Mouse (Mus musculus) layer of hippocampus, adult 8-10 months (tissue): ENCODE results near the gene Acpp. TPM values are rescaled to one million over a fixed set of nuclear protein-coding genes. Genes with fewer than 3 reads are reported as not detected.

Experiments used
- DNase-seq, 2 experiments: peaks; one replicate each; pipeline ENCODE4 v3.0.0; 2022; ENCODE audit warnings: low spot score in 2 of 2
- total RNA-seq, 4 experiments: library from RNA; stranded (reverse); gene quantifications; 2 replicates each; pipeline ENCODE4 v1.2.4; 2022

Acpp gene
- total RNA-seq, 4 experiments from 2014 or later, result 0.11 to 0.25 (median 0.20) TPM; not detected in 1

DNA sequence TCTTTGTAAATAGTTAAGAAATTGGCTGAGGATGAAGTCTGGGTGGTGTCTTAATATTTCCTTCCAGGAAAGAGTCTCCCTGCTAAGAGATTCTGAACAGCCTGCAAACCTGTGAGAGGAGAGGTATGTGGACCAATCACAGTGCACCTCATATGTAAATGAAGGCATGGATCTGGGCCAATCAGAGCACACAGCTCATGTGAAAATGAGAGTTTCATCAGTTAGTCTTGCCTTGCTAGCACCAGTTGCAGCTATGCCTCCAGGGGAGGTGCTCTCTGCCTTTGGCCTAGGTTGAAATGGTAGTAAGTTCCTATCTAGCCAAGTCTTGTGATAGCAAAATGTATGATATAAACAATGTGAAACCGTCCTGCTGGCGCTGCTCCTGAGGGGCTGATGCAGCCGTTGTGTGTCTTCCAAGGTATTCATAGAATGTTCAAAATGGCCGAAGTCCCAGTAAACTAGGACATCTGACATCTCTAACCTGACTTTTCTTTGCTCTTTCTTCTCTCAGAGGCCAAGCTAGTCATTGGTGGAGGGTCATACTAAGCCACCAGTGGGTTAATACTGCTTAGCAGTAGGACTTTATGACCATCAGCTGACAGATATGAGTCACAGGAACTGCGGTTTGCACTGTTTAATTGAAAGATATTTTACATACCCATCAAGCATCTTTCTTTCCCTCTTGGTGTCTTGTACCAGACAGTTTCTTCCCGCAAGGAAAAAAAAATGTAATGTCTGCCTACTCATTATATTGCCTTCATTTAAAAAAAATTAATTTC is 32.0 kb downstream of the Acpp start:
- no peak for DNase-seq

- DNase-seq, result no peak
Measured at GRCm38 (mm10) chr9:104304800-104305199, 32.7 kb downstream of the Acpp start.

- no peak for DNase-seq
Measured at GRCm38 (mm10) chr9:104304376-104304775, 33.2 kb downstream of the Acpp start.

- DNase-seq, result no peak
Measured at GRCm38 (mm10) chr9:104300569-104300968, 37.0 kb downstream of the Acpp start.

GRCm38 (mm10) chr9:104297041-104297440 is 40.5 kb downstream of the Acpp start:
- DNase-seq, result no peak

DNA sequence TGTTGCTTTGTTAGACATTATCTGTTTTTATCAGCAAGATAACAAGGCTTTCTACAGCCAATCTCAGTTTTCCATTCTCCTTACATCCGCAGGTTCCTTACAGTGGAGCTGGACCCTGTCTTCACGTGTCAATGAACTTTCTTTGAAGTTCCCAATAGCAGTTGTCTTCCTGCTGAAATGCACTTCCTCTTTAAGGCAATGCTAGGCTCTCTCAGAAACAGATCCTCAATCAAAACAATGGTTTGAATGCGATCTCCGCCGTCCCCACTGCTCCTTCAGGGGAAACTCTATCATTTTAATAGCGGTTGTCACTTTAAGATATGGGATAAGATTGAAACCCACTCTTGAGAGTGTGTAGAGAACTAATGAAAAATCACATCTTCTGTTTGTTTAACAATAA is 52.6 kb downstream of the Acpp start:
- DNase-seq, result no peak

DNA sequence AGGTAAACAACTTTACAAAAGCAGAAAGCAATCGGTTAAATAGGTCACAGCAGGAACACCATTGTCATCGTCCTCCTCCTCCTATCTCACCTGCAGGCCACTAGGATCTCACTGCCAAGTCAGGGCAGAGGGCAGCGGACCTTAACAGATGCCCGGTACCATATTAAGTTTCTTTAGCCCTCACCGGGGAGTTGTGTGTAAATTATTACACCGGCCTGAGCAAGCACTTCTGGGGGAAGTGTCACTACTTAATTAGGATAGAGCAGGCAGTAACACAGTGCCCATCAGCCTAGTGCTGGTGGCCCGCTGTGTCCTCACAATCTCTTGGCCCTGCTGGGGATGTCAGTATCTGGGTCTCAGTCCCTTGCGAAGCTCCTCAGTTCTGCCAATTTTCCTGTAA is 55.0 kb downstream of the Acpp start:
- no peak for DNase-seq

DNA sequence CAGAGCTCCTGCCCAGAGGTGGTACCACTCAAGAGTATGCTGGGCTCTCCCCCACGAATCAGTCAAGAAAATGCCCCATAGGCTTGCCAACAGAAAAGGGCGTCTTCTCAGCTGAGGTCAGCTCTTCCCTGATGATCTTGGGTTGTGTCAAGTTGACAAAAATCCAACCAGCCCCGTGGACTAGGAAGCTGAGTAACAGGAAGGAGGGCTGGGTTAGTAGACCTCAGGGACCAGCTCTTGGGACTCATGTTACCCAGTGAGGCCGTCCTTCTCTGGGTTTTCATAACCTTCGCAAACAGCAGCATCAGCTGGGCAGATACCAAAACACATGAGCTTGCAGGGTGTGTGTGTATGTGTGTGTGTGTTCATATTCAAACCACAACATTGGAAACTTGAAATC is 55.8 kb downstream of the Acpp start:
- DNase-seq, result no peak

GRCm38 (mm10) chr9:104280725-104281495 is 56.6 kb downstream of the Acpp start:
- DNase-seq, result no peak

DNA sequence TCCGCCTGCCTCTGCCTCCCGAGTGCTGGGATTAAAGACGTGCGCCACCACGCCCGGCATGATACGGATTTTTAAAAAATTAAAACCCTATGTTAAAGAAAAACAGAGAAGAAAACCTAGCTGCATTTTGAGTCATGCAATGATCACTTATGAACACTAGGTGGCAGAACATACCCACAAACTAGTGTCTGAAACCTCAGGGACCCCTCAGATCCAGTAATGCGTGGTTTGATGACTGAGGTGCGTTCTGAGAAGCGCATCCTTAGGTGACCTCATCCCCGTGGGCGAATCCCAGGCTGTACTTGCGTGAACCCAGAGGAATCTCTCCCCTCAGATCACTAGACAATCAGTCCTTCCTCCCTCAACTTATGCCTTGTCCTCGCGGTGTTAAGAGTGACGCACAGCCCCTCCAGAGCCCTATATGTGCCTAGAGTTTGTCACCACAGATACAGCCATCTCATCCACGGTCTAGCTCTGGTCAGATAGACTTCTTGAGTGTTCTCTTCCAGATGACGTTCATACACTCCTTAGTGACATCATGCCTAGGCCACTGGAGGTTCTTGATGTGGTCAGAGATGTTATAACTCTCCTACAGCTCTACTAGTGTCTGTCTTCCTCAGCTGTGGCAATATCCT is 59.9 kb downstream of the Acpp start:
- DNase-seq, result peak in 1 of 2 experiments; percentile 30

- no peak for DNase-seq
Measured at GRCm38 (mm10) chr9:104275084-104275785, 62.3 kb downstream of the Acpp start.

DNA sequence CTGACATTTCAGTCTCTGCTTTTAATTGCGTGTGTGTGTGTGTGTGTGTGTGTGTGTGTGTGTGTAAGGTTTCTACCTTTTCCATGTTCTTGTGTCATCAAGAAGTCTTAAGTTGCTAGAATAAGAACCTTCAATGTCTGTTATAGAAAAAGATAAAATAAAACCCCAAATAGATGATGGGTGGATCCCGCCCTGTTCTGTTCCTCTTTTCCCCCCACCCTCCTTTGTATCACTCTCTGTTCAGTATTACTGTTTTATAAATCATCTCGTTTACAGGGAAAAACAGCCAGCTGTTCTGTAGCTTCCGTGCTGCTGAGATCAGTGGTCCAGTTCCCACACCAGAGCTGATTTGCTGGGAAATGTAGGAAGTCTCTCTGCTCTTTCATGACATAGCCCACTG is 65.5 kb downstream of the Acpp start:
- no peak for DNase-seq

- no peak for DNase-seq
Measured at GRCm38 (mm10) chr9:104271642-104272041, 65.9 kb downstream of the Acpp start.

- DNase-seq, result no peak
Measured at GRCm38 (mm10) chr9:104269944-104270343, 67.6 kb downstream of the Acpp start.

GRCm38 (mm10) chr9:104269349-104269871 is 68.1 kb downstream of the Acpp start:
- no peak for DNase-seq

DNA sequence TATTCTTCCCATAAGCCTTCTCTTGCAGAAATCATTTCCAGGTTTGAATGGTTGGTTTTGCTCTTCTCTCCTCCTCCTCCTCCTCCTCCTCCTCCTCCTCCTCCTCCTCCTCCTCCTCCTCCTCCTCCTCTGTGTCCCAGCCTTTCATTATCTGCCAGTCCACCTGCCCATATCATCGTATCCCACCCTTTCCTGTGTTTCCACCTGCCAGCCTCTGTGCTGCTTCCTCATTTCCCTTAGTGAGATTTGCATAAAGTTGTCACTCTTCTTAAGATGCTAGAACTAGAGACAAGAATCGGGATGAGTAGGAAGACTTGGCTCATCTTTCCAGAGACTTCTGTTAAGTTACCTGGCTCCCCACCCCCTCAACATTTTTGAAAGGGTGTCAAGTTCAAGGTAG is 73.0 kb downstream of the Acpp start:
- no peak for DNase-seq

DNA sequence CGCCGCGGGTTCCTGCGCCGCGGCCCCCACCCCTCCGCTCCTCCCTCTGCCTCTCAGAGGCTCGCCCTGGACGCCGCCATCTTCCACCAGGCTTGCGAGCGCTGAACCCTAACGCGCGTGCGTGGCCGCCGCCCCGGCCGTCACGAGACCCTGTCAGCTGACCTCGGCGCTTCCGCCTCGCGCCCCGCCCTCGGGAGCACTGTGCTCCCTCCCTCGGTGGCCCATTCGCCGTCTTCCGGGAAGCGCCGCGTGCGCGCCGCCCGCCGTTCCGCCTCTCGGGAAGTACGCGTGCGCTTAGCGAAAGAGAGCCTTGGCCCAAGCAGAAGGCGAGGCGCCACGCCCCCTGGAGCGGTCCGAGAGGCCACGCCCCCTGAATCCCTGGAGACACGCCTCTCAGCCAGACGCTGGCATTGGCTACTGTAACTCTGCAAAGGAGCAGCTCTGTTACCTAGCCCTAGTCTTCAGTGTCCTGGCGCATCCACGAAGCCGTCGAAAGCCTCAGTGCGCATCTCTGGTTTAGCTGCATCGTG is 74.7 kb downstream of the Acpp start, which contains the start of gene Dnajc13:
TSS of gene Dnajc13 (minus strand) at position 108 of the 530 bp plus-strand sequence.
- DNase-seq, result peak; percentile 97 to 98

DNA sequence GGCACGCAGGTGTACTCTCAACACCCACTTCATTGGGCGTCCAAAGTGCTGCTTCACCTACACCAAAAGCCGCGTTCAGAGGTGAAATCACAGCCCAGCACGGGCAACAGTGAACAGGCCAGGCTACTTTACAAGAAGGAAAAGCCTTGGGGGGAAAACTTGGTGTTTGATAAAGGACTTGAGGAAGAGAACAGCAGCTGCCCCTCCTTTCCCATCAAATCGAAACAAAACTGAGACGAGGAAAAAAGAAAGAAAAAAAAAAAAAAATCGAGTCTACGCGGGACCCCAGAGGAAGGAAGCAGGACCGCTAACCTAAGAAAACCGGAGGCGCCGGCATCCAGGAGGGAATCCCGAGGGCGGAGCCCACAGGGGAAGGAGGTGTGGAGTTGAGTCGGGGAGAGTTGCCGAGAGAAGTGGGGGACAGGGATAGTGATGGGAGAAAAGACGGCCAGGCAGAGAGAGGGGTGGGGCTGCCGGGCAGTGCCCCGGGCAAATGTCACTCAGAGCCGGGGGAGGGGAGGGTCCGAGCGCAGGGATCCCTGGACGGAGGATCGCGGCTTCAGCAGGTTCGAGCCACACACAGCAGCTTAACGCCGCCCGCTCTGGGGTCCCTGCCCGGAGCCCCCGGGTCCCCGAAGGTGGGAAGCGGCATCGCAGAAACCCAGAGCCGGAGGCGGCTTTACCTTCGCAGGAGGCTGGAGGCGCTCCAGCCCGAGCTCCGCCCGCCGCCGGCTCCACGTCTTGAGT is 75.4 kb downstream of the Acpp start:
- no peak for DNase-seq

- no peak for DNase-seq
Measured at GRCm38 (mm10) chr9:104260306-104260705, 77.2 kb downstream of the Acpp start.

GRCm38 (mm10) chr9:104256085-104256484 is 81.5 kb downstream of the Acpp start:
- DNase-seq, result no peak
